In the genomic region with DNA sequence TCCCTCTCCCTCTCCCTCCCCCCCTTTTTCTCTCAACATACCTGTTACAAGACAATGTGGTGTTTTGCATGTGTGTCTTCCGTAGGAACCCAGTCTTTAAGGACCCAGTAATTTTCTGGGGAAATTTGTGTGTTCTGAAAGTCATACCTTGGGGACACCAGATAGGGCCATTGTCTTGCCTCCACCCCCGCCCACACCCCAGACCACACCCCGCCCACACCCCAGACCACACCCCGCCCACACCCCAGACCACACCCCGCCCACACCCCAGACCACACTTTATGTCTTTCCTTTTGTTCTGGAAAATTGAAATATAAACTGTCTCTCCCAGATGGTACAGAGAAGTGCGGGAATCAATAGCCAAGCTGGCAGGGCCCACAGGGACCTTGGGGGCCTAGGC, we compare ENCODE assay signal across 20 mouse cellular contexts. TPM values are rescaled to one million over a fixed set of nuclear protein-coding genes. Genes with fewer than 3 reads are reported as not detected.
DNase-seq lines count a peak whose midpoint lies in the region; ATAC-seq and TF ChIP-seq lines count a peak whose summit lies in the region.
"Had no signal": no experiment of that assay in that cellular context is flagged by ENCODE, and none has a peak within 500 bp of the region (broad histone marks: within the 10 kb centered on the region; RNA-seq: fewer than 3 reads in every experiment).

No protein-coding gene starts in this region.

- DNase-seq in forebrain, embryonic 11.5 days (ENCODE audit: low spot score) = no peak
- DNase-seq in heart, postnatal 4 days = no peak
- DNase-seq in MEL (ENCODE audit: low read depth, low spot score) = peak; percentile 16
- no peak for DNase-seq in liver, embryonic 14.5 days (ENCODE audit: low read depth in 3 of 3, low spot score in 3 of 3)
- no peak for DNase-seq in retina, embryonic 14.5 days (ENCODE audit: low spot score)
- DNase-seq: adrenal gland, postnatal 14 days; cerebellum, adult 11-12 months; cerebellum, adult 9-10 months; cerebellum, postnatal 25 days; forebrain, postnatal 0 days; gastrocnemius, postnatal 14 days had no signal

- TF ChIP-seq CTCF in MEL (IDR thresholded peaks at IDR 0.05 in 2 of 3, conservative IDR thresholded peaks at IDR 0.05 in 1 of 3; ENCODE audit: control insufficient read depth in 1 of 3, insufficient read depth in 1 of 3, low read depth in 2 of 3, low read length in 3 of 3, poor library complexity in 1 of 3, severe bottlenecking in 1 of 3) = no peak
- no peak for TF ChIP-seq CTCF in liver, embryonic 14.5 days (IDR thresholded peaks at IDR 0.05; ENCODE audit: low read depth)

- no peak overlapping the region for H3K4me2 ChIP-seq in forebrain, embryonic 11.5 days (ENCODE audit: low read depth, low read length, severe bottlenecking)
- H3K4me2 ChIP-seq in forebrain, embryonic 12.5 days = no peak overlapping the region
- H3K4me2 ChIP-seq in heart, embryonic 13.5 days = peak overlapping the region; percentile 43; the same call in 1 of the 2 replicates
- peak overlapping the region; percentile 51 for H3K4me2 ChIP-seq in liver, embryonic 14.5 days (ENCODE audit: low read depth)
- H3K4me2 ChIP-seq: embryonic facial prominence, embryonic 13.5 days; hindbrain, embryonic 15.5 days had no signal

- H3K9ac ChIP-seq in forebrain, embryonic 11.5 days (ENCODE audit: low read length) = no peak overlapping the region
- H3K9ac ChIP-seq in forebrain, embryonic 12.5 days = no peak overlapping the region
- no peak overlapping the region for H3K9ac ChIP-seq in heart, embryonic 13.5 days
- H3K9ac ChIP-seq in MEL (ENCODE audit: control insufficient read depth, low read depth, low read length, poor library complexity, severe bottlenecking) = no peak overlapping the region
- peak overlapping the region; percentile 24; the same call in 1 of the 2 replicates for H3K9ac ChIP-seq in liver, embryonic 14.5 days (replicated peaks)
- H3K9ac ChIP-seq: embryonic facial prominence, embryonic 13.5 days; forebrain, postnatal 0 days; hindbrain, embryonic 15.5 days had no signal

- no peak for TF ChIP-seq RAD21 in MEL (IDR thresholded peaks at IDR 0.05; ENCODE audit: low read depth, low read length)

- TF ChIP-seq POLR2A in MEL (IDR thresholded peaks at IDR 0.05; ENCODE audit: control insufficient read depth in 1 of 2, insufficient read depth in 1 of 2, low read depth in 1 of 2, low read length in 2 of 2, poor library complexity in 1 of 2) = no peak

- no peak for ATAC-seq in forebrain, embryonic 11.5 days (replicated peaks; ENCODE audit: low FRiP score)
- ATAC-seq in forebrain, embryonic 12.5 days (ENCODE audit: low FRiP score) = no peak
- ATAC-seq in heart, embryonic 13.5 days (ENCODE audit: extremely low read depth, insufficient number of reproducible peaks, low FRiP score, low TSS enrichment) = no peak
- ATAC-seq in liver, embryonic 14.5 days (ENCODE audit: insufficient read depth) = peak; percentile 66; the same call in 1 of the 2 replicates
- ATAC-seq in erythroblast, adult 5-6 weeks (replicated peaks; ENCODE audit: low FRiP score, poor library complexity, severe bottlenecking) = no peak
- ATAC-seq: activated CD4-positive, CD25-positive, alpha-beta regulatory T cell, adult 4 months; forebrain, postnatal 0 days; intestine, embryonic 16.5 days; Patski had no signal

- TF ChIP-seq EP300 in MEL (IDR thresholded peaks at IDR 0.05; ENCODE audit: low read depth in 1 of 2, low read length in 2 of 2) = no peak
- no peak for TF ChIP-seq EP300 in liver, embryonic 14.5 days (IDR thresholded peaks at IDR 0.05; ENCODE audit: low read depth)

- H3K79me2 ChIP-seq in MEL (ENCODE audit: control insufficient read depth, insufficient read depth, low read length, poor library complexity) = no peaks in the 10 kb centered on the region

- H3K36me3 ChIP-seq in forebrain, embryonic 11.5 days (ENCODE audit: control insufficient read depth, insufficient read depth, low read length) = no peaks in the 10 kb centered on the region
- H3K36me3 ChIP-seq in forebrain, embryonic 12.5 days (replicated peaks) = no peaks in the 10 kb centered on the region
- H3K36me3 ChIP-seq in heart, embryonic 13.5 days = no peaks in the 10 kb centered on the region
- peaks cover 0 to 4% of the 10 kb centered on the region in 2 experiments; a peak in 1 of 4 replicates for H3K36me3 ChIP-seq in MEL (ENCODE audit: control insufficient read depth in 1 of 2, insufficient read depth in 2 of 2, low read length in 2 of 2)
- H3K36me3 ChIP-seq in liver, embryonic 14.5 days (replicated peaks; ENCODE audit: control insufficient read depth, insufficient read depth, low read depth) = no peaks in the 10 kb centered on the region
- H3K36me3 ChIP-seq: embryonic facial prominence, embryonic 13.5 days; hindbrain, embryonic 15.5 days had no signal

- no peaks in the 10 kb centered on the region for H3K27me3 ChIP-seq in forebrain, embryonic 11.5 days (ENCODE audit: control insufficient read depth, insufficient read depth, low read length)
- no peaks in the 10 kb centered on the region for H3K27me3 ChIP-seq in forebrain, embryonic 12.5 days
- no peaks in the 10 kb centered on the region; the same call in 1 of the 2 replicates for H3K27me3 ChIP-seq in heart, embryonic 13.5 days (replicated peaks)
- no peaks in the 10 kb centered on the region; a peak in 1 of 4 replicates for H3K27me3 ChIP-seq in MEL (ENCODE audit: control insufficient read depth in 1 of 2, insufficient read depth in 2 of 2, low read length in 2 of 2)
- no peaks in the 10 kb centered on the region for H3K27me3 ChIP-seq in liver, embryonic 14.5 days (ENCODE audit: control insufficient read depth, insufficient read depth, low read length)
- H3K27me3 ChIP-seq: embryonic facial prominence, embryonic 13.5 days; hindbrain, embryonic 15.5 days had no signal

- H3K27ac ChIP-seq in forebrain, embryonic 11.5 days (ENCODE audit: low read depth, low read length) = no peak overlapping the region
- no peak overlapping the region for H3K27ac ChIP-seq in forebrain, embryonic 12.5 days
- no peak overlapping the region for H3K27ac ChIP-seq in heart, embryonic 13.5 days (replicated peaks)
- no peak overlapping the region for H3K27ac ChIP-seq in MEL (ENCODE audit: control insufficient read depth, low read depth, low read length)
- H3K27ac ChIP-seq in liver, embryonic 14.5 days = no peak overlapping the region
- H3K27ac ChIP-seq: embryonic facial prominence, embryonic 13.5 days; hindbrain, embryonic 15.5 days had no signal

- no peaks in the 10 kb centered on the region for H3K9me3 ChIP-seq in forebrain, embryonic 11.5 days (ENCODE audit: control insufficient read depth, low read length)
- H3K9me3 ChIP-seq in forebrain, embryonic 12.5 days = no peaks in the 10 kb centered on the region
- no peaks in the 10 kb centered on the region for H3K9me3 ChIP-seq in heart, embryonic 13.5 days
- no peaks in the 10 kb centered on the region for H3K9me3 ChIP-seq in MEL (replicated peaks; ENCODE audit: insufficient read depth, low read length)
- no peaks in the 10 kb centered on the region for H3K9me3 ChIP-seq in liver, embryonic 14.5 days (ENCODE audit: control insufficient read depth, low read length)
- H3K9me3 ChIP-seq: embryonic facial prominence, embryonic 13.5 days; hindbrain, embryonic 15.5 days had no signal

- peak overlapping the region; percentile 9; the same call in 1 of the 2 replicates for H3K4me3 ChIP-seq in forebrain, embryonic 11.5 days (ENCODE audit: low read depth, low read length)
- no peak overlapping the region for H3K4me3 ChIP-seq in forebrain, embryonic 12.5 days (replicated peaks)
- H3K4me3 ChIP-seq in heart, embryonic 13.5 days = no peak overlapping the region
- no peak overlapping the region for H3K4me3 ChIP-seq in MEL (ENCODE audit: control insufficient read depth in 1 of 2, insufficient read depth in 1 of 2, low read depth in 2 of 2, low read length in 2 of 2)
- peak overlapping the region in 1 of 2 experiments; percentile 33; a peak in 2 of 4 replicates for H3K4me3 ChIP-seq in liver, embryonic 14.5 days (ENCODE audit: insufficient read depth in 1 of 2, low read depth in 2 of 2, low read length in 2 of 2)
- H3K4me3 ChIP-seq: embryonic facial prominence, embryonic 13.5 days; hindbrain, embryonic 15.5 days had no signal

- 69% methylated on average over 6 of the region's 6 CpGs for WGBS in forebrain, embryonic 11.5 days
- 78% methylated on average over 6 of the region's 6 CpGs for WGBS in forebrain, embryonic 12.5 days
- 60% methylated on average over 6 of the region's 6 CpGs for WGBS in heart, embryonic 13.5 days
- WGBS in liver, embryonic 14.5 days (ENCODE audit: insufficient replicate concordance) = 30% methylated on average over 6 of the region's 6 CpGs

- H3K4me1 ChIP-seq in forebrain, embryonic 11.5 days (replicated peaks; ENCODE audit: control insufficient read depth, insufficient read depth, low read length) = peaks cover 15% of the 10 kb centered on the region
- peaks cover 39% of the 10 kb centered on the region for H3K4me1 ChIP-seq in forebrain, embryonic 12.5 days
- H3K4me1 ChIP-seq in heart, embryonic 13.5 days = peaks cover 19% of the 10 kb centered on the region
- peaks cover 0 to 6% of the 10 kb centered on the region in 2 experiments; a peak in 2 of 4 replicates for H3K4me1 ChIP-seq in MEL (ENCODE audit: control insufficient read depth in 1 of 2, insufficient read depth in 2 of 2, low read length in 2 of 2)
- H3K4me1 ChIP-seq in liver, embryonic 14.5 days (replicated peaks; ENCODE audit: control insufficient read depth in 2 of 2, insufficient read depth in 2 of 2, low read length in 1 of 2) = peaks cover 14 to 23% of the 10 kb centered on the region in 2 experiments

RNA-seq across cellular contexts. Expression of a gene that starts 43.1 kb away (rescaled TPM):
- polyA plus RNA-seq in forebrain, embryonic 11.5 days (2014; fragmentation: Nextera tagmentation; extraction: Ambion mirVana) = 40.2 and 43.7 TPM in 2 replicates
- polyA plus RNA-seq in forebrain, embryonic 12.5 days (2016; fragmentation: Nextera tagmentation; extraction: Ambion mirVana) = 43.3 and 45.0 TPM in 2 replicates
- 30.4 and 32.3 TPM in 2 replicates for polyA plus RNA-seq in heart, embryonic 13.5 days (2015; fragmentation: Nextera tagmentation; extraction: Ambion mirVana)
- total RNA-seq in heart, postnatal 4 days (2021) = 10 to 100 TPM; 22.1 to 22.8 TPM
- total RNA-seq in MEL (2012; rRNA removed) = 26.0 and 34.6 TPM in 2 replicates
- 10 to 100 TPM in 1 of 2 experiments, not detected in 1; 39.3 TPM for polyA plus RNA-seq in MEL (2012; ENCODE audit: insufficient read depth in 1 of 2, insufficient read length in 2 of 2, low read depth in 1 of 2, low replicate concordance in 2 of 2, missing spikeins in 1 of 2)
- 8.3 and 8.6 TPM in 2 replicates for polyA plus RNA-seq in liver, embryonic 14.5 days (2012; rRNA removed)
- polyA plus RNA-seq in liver, embryonic 14.5 days (2014; fragmentation: Nextera tagmentation; extraction: Ambion mirVana) = 15.6 and 15.7 TPM in 2 replicates
- 1.9 and 2.5 TPM in 2 replicates for total RNA-seq in erythroblast, adult 5-6 weeks (2015; ENCODE audit: low replicate concordance)
- 5.9 and 6.0 TPM in 2 replicates for total RNA-seq in erythroblast, adult 5-6 weeks (2017; ENCODE audit: low replicate concordance)

RNA-seq across cellular contexts. Expression of a gene that starts 51.4 kb away (rescaled TPM):
- polyA plus RNA-seq in forebrain, embryonic 11.5 days (2014; fragmentation: Nextera tagmentation; extraction: Ambion mirVana) = 14.3 and 18.7 TPM in 2 replicates
- polyA plus RNA-seq in forebrain, embryonic 12.5 days (2016; fragmentation: Nextera tagmentation; extraction: Ambion mirVana) = 17.7 and 18.9 TPM in 2 replicates
- 17.7 and 19.1 TPM in 2 replicates for polyA plus RNA-seq in heart, embryonic 13.5 days (2015; fragmentation: Nextera tagmentation; extraction: Ambion mirVana)
- total RNA-seq in heart, postnatal 4 days (2021) = 1 to 10 TPM; 6.6 to 7.2 TPM
- 38.1 and 38.3 TPM in 2 replicates for total RNA-seq in MEL (2012; rRNA removed)
- 10 to 100 TPM in 1 of 2 experiments, not detected in 1; 37.8 TPM for polyA plus RNA-seq in MEL (2012; ENCODE audit: insufficient read depth in 1 of 2, insufficient read length in 2 of 2, low read depth in 1 of 2, low replicate concordance in 2 of 2, missing spikeins in 1 of 2)
- 9.8 and 12.1 TPM in 2 replicates for polyA plus RNA-seq in liver, embryonic 14.5 days (2012; rRNA removed)
- polyA plus RNA-seq in liver, embryonic 14.5 days (2014; fragmentation: Nextera tagmentation; extraction: Ambion mirVana) = 14.1 and 14.3 TPM in 2 replicates
- 7.5 and 11.1 TPM in 2 replicates for total RNA-seq in erythroblast, adult 5-6 weeks (2015; ENCODE audit: low replicate concordance)
- total RNA-seq in erythroblast, adult 5-6 weeks (2017; ENCODE audit: low replicate concordance) = 4.7 and 6.7 TPM in 2 replicates

RNA-seq across cellular contexts. Expression of a gene that starts 51.4 kb away (rescaled TPM):
- polyA plus RNA-seq in forebrain, embryonic 11.5 days (2014; fragmentation: Nextera tagmentation; extraction: Ambion mirVana) = 40.7 and 43.7 TPM in 2 replicates
- 43.1 and 46.3 TPM in 2 replicates for polyA plus RNA-seq in forebrain, embryonic 12.5 days (2016; fragmentation: Nextera tagmentation; extraction: Ambion mirVana)
- polyA plus RNA-seq in heart, embryonic 13.5 days (2015; fragmentation: Nextera tagmentation; extraction: Ambion mirVana) = 27.8 and 27.9 TPM in 2 replicates
- total RNA-seq in heart, postnatal 4 days (2021) = 10 to 100 TPM; 12.0 TPM
- 23.2 and 25.4 TPM in 2 replicates for total RNA-seq in MEL (2012; rRNA removed)
- 10 to 100 TPM in 1 of 2 experiments, not detected in 1; 30.2 TPM for polyA plus RNA-seq in MEL (2012; ENCODE audit: insufficient read depth in 1 of 2, insufficient read length in 2 of 2, low read depth in 1 of 2, low replicate concordance in 2 of 2, missing spikeins in 1 of 2)
- 10.5 and 12.9 TPM in 2 replicates for polyA plus RNA-seq in liver, embryonic 14.5 days (2012; rRNA removed)
- 9.2 and 10.2 TPM in 2 replicates for polyA plus RNA-seq in liver, embryonic 14.5 days (2014; fragmentation: Nextera tagmentation; extraction: Ambion mirVana)
- 0.77 and 4.4 TPM in 2 replicates for total RNA-seq in erythroblast, adult 5-6 weeks (2015; ENCODE audit: low replicate concordance)
- total RNA-seq in erythroblast, adult 5-6 weeks (2017; ENCODE audit: low replicate concordance) = 1.3 and 10.1 TPM in 2 replicates

RNA-seq across cellular contexts. Expression of a gene that starts 56.5 kb away (rescaled TPM):
- 1.1 and 2.3 TPM in 2 replicates for polyA plus RNA-seq in forebrain, embryonic 11.5 days (2014; fragmentation: Nextera tagmentation; extraction: Ambion mirVana)
- polyA plus RNA-seq in forebrain, embryonic 12.5 days (2016; fragmentation: Nextera tagmentation; extraction: Ambion mirVana) = 1.0 and 2.2 TPM in 2 replicates
- not detected in 2 replicates for polyA plus RNA-seq in heart, embryonic 13.5 days (2015; fragmentation: Nextera tagmentation; extraction: Ambion mirVana)
- under 1 TPM; 0.26 to 0.32 TPM for total RNA-seq in heart, postnatal 4 days (2021)
- total RNA-seq in MEL (2012; rRNA removed) = 0.26 and 0.31 TPM in 2 replicates
- polyA plus RNA-seq in MEL (2012; ENCODE audit: insufficient read depth in 1 of 2, insufficient read length in 2 of 2, low read depth in 1 of 2, low replicate concordance in 2 of 2, missing spikeins in 1 of 2) = under 1 TPM in 1 of 2 experiments, not detected in 1; 0.85 TPM
- 0.19 and 0.25 TPM in 2 replicates for polyA plus RNA-seq in liver, embryonic 14.5 days (2012; rRNA removed)
- 0.20 and 0.28 TPM in 2 replicates for polyA plus RNA-seq in liver, embryonic 14.5 days (2014; fragmentation: Nextera tagmentation; extraction: Ambion mirVana)
- total RNA-seq in erythroblast, adult 5-6 weeks (2015; ENCODE audit: low replicate concordance) = not detected in 2 replicates
- total RNA-seq in erythroblast, adult 5-6 weeks (2017; ENCODE audit: low replicate concordance) = not detected in 2 replicates
- total RNA-seq: gastrocnemius, postnatal 14 days; hematopoietic stem cell, adult 5-6 weeks had no signal

Comparison
In these comparisons a context has a peak if more than half of its experiments do, and no peak if none do; other contexts are left out.
1. H3K4me2 ChIP-seq: peak in heart, embryonic 13.5 days (single experiment) and liver, embryonic 14.5 days (single experiment); none in forebrain, embryonic 11.5 days (single experiment) and forebrain, embryonic 12.5 days (single experiment).